Mouse (Mus musculus): ENCODE measurements around the gene 1700014D04Rik. TPM values are rescaled to one million over a fixed set of nuclear protein-coding genes. Genes with fewer than 3 reads are reported as not detected.

Gene 1700014D04Rik
- polyA plus RNA-seq, 1 experiment from 2014 or later: not detected

- Histone ChIP-seq H3K4me3 (replicated peaks; ENCODE audit: low read depth, low read length) (no peak overlapping the region), H3K9me3 (replicated peaks; ENCODE audit: low read length) (no peaks in the 10 kb centered on the region), H3K27me3 (ENCODE audit: insufficient read depth, low read length) (no peaks in the 10 kb centered on the region), H3K4me1 (replicated peaks; ENCODE audit: insufficient read depth, low read length) (peaks cover 41% of the 10 kb centered on the region), H3K36me3 (ENCODE audit: insufficient read depth, low read length) (peaks cover 5% of the 10 kb centered on the region; the same call in 1 of the 2 replicates), H3K9ac (ENCODE audit: low read depth, low read length) (peak overlapping the region; percentile 32; the same call in 1 of the 2 replicates), H3K27ac (peak overlapping the region; percentile 75), H3K4me2 (ENCODE audit: low read length) (peak overlapping the region; percentile 85)
- ATAC-seq (replicated peaks; ENCODE audit: low FRiP score, low read depth) (no peak; the same call in 1 of the 2 replicates), DNase-seq (ENCODE audit: low spot score) (peak; percentile 85)
- WGBS: 30% methylated on average over 11 of the region's 11 CpGs
- no peak for TF ChIP-seq CTCF (IDR thresholded peaks at IDR 0.05; ENCODE audit: low read depth)
Measured at GRCm38 (mm10) chr13:59766786-59767515, 20.4 kb upstream of the 1700014D04Rik start.

- no peak overlapping the region for H3K4me2 ChIP-seq (ENCODE audit: low read length)
- no peak overlapping the region for H3K9ac ChIP-seq (ENCODE audit: low read depth, low read length)
- H3K36me3 ChIP-seq (ENCODE audit: insufficient read depth, low read length): peaks cover 29% of the 10 kb centered on the region
- H3K4me3 ChIP-seq (replicated peaks; ENCODE audit: low read depth, low read length): no peak overlapping the region
- no peaks in the 10 kb centered on the region for H3K9me3 ChIP-seq (replicated peaks; ENCODE audit: low read length)
- ATAC-seq (replicated peaks; ENCODE audit: low FRiP score, low read depth) (no peak), DNase-seq (ENCODE audit: low spot score) (no peak)
- no peaks in the 10 kb centered on the region for H3K27me3 ChIP-seq (ENCODE audit: insufficient read depth, low read length)
- H3K27ac ChIP-seq: no peak overlapping the region
- H3K4me1 ChIP-seq (replicated peaks; ENCODE audit: insufficient read depth, low read length): peaks cover 23% of the 10 kb centered on the region
- no peak for TF ChIP-seq CTCF (IDR thresholded peaks at IDR 0.05; ENCODE audit: low read depth)
- 89% methylated on average over 7 of the region's 7 CpGs for WGBS
Measured at GRCm38 (mm10) chr13:59762791-59763190, 16.2 kb upstream of the 1700014D04Rik start.

- ATAC-seq (replicated peaks; ENCODE audit: low FRiP score, low read depth) (no peak), DNase-seq (ENCODE audit: low spot score) (peak; percentile 54)
- Histone ChIP-seq H3K27me3 (ENCODE audit: insufficient read depth, low read length) (no peaks in the 10 kb centered on the region), H3K9ac (ENCODE audit: low read depth, low read length) (no peak overlapping the region), H3K27ac (no peak overlapping the region), H3K4me2 (ENCODE audit: low read length) (no peak overlapping the region), H3K36me3 (ENCODE audit: insufficient read depth, low read length) (peaks cover 36% of the 10 kb centered on the region), H3K4me3 (replicated peaks; ENCODE audit: low read depth, low read length) (no peak overlapping the region), H3K4me1 (replicated peaks; ENCODE audit: insufficient read depth, low read length) (0 out of 2 replicates have a peak, but pooled peaks cover 2% of the 10 kb centered on the region), H3K9me3 (replicated peaks; ENCODE audit: low read length) (no peaks in the 10 kb centered on the region)
- 76% methylated on average over 7 of the region's 7 CpGs for WGBS
- no peak for TF ChIP-seq CTCF (IDR thresholded peaks at IDR 0.05; ENCODE audit: low read depth)
Measured at GRCm38 (mm10) chr13:59756906-59757305, 10.4 kb upstream of the 1700014D04Rik start.

GRCm38 (mm10) chr13:59750310-59750709 is 3.8 kb upstream of the 1700014D04Rik start:
- Histone ChIP-seq H3K4me2 (ENCODE audit: low read length) (no peak overlapping the region), H3K27me3 (ENCODE audit: insufficient read depth, low read length) (no peaks in the 10 kb centered on the region), H3K36me3 (ENCODE audit: insufficient read depth, low read length) (0 out of 2 replicates have a peak, but pooled peaks cover 9% of the 10 kb centered on the region), H3K4me3 (replicated peaks; ENCODE audit: low read depth, low read length) (no peak overlapping the region), H3K27ac (no peak overlapping the region), H3K9ac (ENCODE audit: low read depth, low read length) (no peak overlapping the region), H3K9me3 (replicated peaks; ENCODE audit: low read length) (no peaks in the 10 kb centered on the region), H3K4me1 (replicated peaks; ENCODE audit: insufficient read depth, low read length) (no peaks in the 10 kb centered on the region)
- DNase-seq (ENCODE audit: low spot score) (no peak), ATAC-seq (replicated peaks; ENCODE audit: low FRiP score, low read depth) (no peak)
- WGBS: 72% methylated on average over 12 of the region's 12 CpGs
- no peak for TF ChIP-seq CTCF (IDR thresholded peaks at IDR 0.05; ENCODE audit: low read depth)

- WGBS: 69% methylated on average over 6 of the region's 6 CpGs
- TF ChIP-seq CTCF (IDR thresholded peaks at IDR 0.05; ENCODE audit: low read depth): no peak
- Histone ChIP-seq H3K4me2 (ENCODE audit: low read length) (no peak overlapping the region), H3K27me3 (ENCODE audit: insufficient read depth, low read length) (no peaks in the 10 kb centered on the region), H3K36me3 (ENCODE audit: insufficient read depth, low read length) (no peaks in the 10 kb centered on the region), H3K9ac (ENCODE audit: low read depth, low read length) (no peak overlapping the region), H3K4me1 (replicated peaks; ENCODE audit: insufficient read depth, low read length) (no peaks in the 10 kb centered on the region), H3K27ac (no peak overlapping the region), H3K9me3 (replicated peaks; ENCODE audit: low read length) (no peaks in the 10 kb centered on the region), H3K4me3 (replicated peaks; ENCODE audit: low read depth, low read length) (no peak overlapping the region)
- no peak for ATAC-seq (replicated peaks; ENCODE audit: low FRiP score, low read depth)
- DNase-seq (ENCODE audit: low spot score): peak; percentile 55
Measured at GRCm38 (mm10) chr13:59746164-59746563, 388 bp downstream of the 1700014D04Rik start.

GRCm38 (mm10) chr13:59745462-59745861 is 1.1 kb downstream of the 1700014D04Rik start:
- H3K4me3 ChIP-seq (replicated peaks; ENCODE audit: low read depth, low read length): no peak overlapping the region
- WGBS: 78% methylated on average over 6 of the region's 6 CpGs
- no peak; the same call in 1 of the 2 replicates for TF ChIP-seq CTCF (IDR thresholded peaks at IDR 0.05; ENCODE audit: low read depth)
- DNase-seq (ENCODE audit: low spot score): no peak
- H3K9me3 ChIP-seq (replicated peaks; ENCODE audit: low read length): no peaks in the 10 kb centered on the region
- ATAC-seq (replicated peaks; ENCODE audit: low FRiP score, low read depth): no peak
- H3K36me3 ChIP-seq (ENCODE audit: insufficient read depth, low read length): no peaks in the 10 kb centered on the region
- H3K4me2 ChIP-seq (ENCODE audit: low read length): no peak overlapping the region
- no peak overlapping the region for H3K9ac ChIP-seq (ENCODE audit: low read depth, low read length)
- H3K27me3 ChIP-seq (ENCODE audit: insufficient read depth, low read length): no peaks in the 10 kb centered on the region
- H3K4me1 ChIP-seq (replicated peaks; ENCODE audit: insufficient read depth, low read length): no peaks in the 10 kb centered on the region
- no peak overlapping the region for H3K27ac ChIP-seq
